Mouse (Mus musculus): ENCODE measurements around the gene Lrrc28. TPM values are rescaled to one million over a fixed set of nuclear protein-coding genes. Genes with fewer than 3 reads are reported as not detected.

Gene Lrrc28
- polyA plus RNA-seq, 1 experiment from 2014 or later, result 25.2 TPM

DNA sequence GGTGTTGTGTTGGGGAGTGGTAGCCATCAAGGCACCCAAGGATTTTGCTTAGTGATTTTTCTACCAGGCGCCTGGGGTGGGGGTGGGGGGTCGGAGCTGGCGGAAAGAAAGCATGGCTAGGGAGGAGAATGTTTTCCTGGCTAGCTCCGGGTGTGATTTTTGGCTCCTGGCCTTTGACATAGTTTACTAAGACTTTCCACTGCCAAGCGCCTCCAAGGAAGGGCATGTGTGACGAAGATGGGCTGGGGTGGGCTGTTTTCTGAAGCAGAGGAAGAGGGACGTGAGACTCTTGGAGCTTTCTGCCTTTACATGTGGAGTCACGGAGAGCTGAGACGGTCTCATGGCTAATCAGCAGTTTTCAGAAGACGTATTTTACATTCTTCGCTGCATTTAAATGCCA lies 173.8 kb downstream of the Lrrc28 start:
- no peak overlapping the region for H3K4me3 ChIP-seq (ENCODE audit: low read depth, low read length)
- no peak overlapping the region for H3K9ac ChIP-seq (ENCODE audit: low read length)
- DNase-seq (ENCODE audit: low spot score) (no peak), ATAC-seq (replicated peaks; ENCODE audit: low FRiP score) (no peak)
- WGBS, result 83% methylated on average over 11 of the region's 11 CpGs
- peaks cover 10% of the 10 kb centered on the region for H3K4me1 ChIP-seq (replicated peaks; ENCODE audit: control insufficient read depth, insufficient read depth, low read length)
- no peaks in the 10 kb centered on the region for H3K36me3 ChIP-seq (ENCODE audit: control insufficient read depth, insufficient read depth, low read length)
- no peaks in the 10 kb centered on the region for H3K27me3 ChIP-seq (ENCODE audit: control insufficient read depth, insufficient read depth, low read length)
- H3K4me2 ChIP-seq (ENCODE audit: low read depth, low read length, severe bottlenecking), result no peak overlapping the region
- H3K9me3 ChIP-seq (ENCODE audit: control insufficient read depth, low read length), result no peaks in the 10 kb centered on the region
- H3K27ac ChIP-seq (ENCODE audit: low read depth, low read length), result no peak overlapping the region

DNA sequence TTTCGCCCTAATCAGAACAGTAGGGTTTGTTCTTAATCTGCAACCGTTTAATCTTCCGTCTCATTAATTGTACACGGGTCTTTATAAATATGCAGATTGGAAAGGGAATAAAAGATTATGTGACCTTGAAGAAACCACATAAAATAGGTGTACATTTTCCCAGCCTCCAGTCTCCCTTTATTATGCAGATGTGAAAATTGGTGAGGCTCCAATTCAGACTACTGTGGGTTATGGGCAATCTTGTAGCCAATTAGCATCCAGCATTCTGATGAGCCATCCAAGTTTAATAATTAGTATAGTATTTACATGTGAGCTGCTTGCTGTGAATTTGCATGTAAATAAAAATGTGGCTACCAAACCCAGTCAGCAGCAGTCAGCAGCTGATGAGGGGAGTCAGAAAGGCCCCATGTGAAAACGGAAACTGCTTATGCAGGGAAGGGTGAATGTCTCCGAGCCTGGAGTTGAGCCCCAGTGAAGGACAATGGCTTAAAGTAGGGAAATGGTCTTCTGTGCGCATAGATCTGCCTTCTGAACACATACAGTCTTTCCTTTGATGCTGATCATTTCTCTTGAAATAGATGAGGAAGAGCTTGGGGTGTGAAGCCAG lies 176.2 kb downstream of the Lrrc28 start:
- 41% methylated on average over 7 of the region's 7 CpGs for WGBS
- no peak overlapping the region for H3K4me3 ChIP-seq (ENCODE audit: low read depth, low read length)
- ATAC-seq (replicated peaks; ENCODE audit: low FRiP score) (peak; percentile 79), DNase-seq (ENCODE audit: low spot score) (no peak)
- H3K27ac ChIP-seq (ENCODE audit: low read depth, low read length), result 0 out of 2 replicates have a peak overlapping the region, but pooled peaks have one; percentile 25
- no peaks in the 10 kb centered on the region for H3K9me3 ChIP-seq (ENCODE audit: control insufficient read depth, low read length)
- no peak overlapping the region for H3K9ac ChIP-seq (ENCODE audit: low read length)
- H3K27me3 ChIP-seq (ENCODE audit: control insufficient read depth, insufficient read depth, low read length), result no peaks in the 10 kb centered on the region
- peaks cover 7% of the 10 kb centered on the region for H3K4me1 ChIP-seq (replicated peaks; ENCODE audit: control insufficient read depth, insufficient read depth, low read length)
- no peaks in the 10 kb centered on the region for H3K36me3 ChIP-seq (ENCODE audit: control insufficient read depth, insufficient read depth, low read length)
- H3K4me2 ChIP-seq (ENCODE audit: low read depth, low read length, severe bottlenecking), result no peak overlapping the region

GRCm38 (mm10) chr7:67468180-67468579 lies 176.9 kb downstream of the Lrrc28 start:
- H3K4me1 ChIP-seq (replicated peaks; ENCODE audit: control insufficient read depth, insufficient read depth, low read length), result peaks cover 8% of the 10 kb centered on the region
- no peak overlapping the region for H3K27ac ChIP-seq (ENCODE audit: low read depth, low read length)
- no peaks in the 10 kb centered on the region for H3K36me3 ChIP-seq (ENCODE audit: control insufficient read depth, insufficient read depth, low read length)
- H3K4me2 ChIP-seq (ENCODE audit: low read depth, low read length, severe bottlenecking), result no peak overlapping the region
- H3K27me3 ChIP-seq (ENCODE audit: control insufficient read depth, insufficient read depth, low read length), result no peaks in the 10 kb centered on the region
- no peaks in the 10 kb centered on the region for H3K9me3 ChIP-seq (ENCODE audit: control insufficient read depth, low read length)
- no peak for DNase-seq (ENCODE audit: low spot score)
- no peak for ATAC-seq (replicated peaks; ENCODE audit: low FRiP score)
- H3K4me3 ChIP-seq (ENCODE audit: low read depth, low read length), result no peak overlapping the region
- no peak overlapping the region for H3K9ac ChIP-seq (ENCODE audit: low read length)
- 82% methylated on average over 3 of the region's 3 CpGs for WGBS

DNA sequence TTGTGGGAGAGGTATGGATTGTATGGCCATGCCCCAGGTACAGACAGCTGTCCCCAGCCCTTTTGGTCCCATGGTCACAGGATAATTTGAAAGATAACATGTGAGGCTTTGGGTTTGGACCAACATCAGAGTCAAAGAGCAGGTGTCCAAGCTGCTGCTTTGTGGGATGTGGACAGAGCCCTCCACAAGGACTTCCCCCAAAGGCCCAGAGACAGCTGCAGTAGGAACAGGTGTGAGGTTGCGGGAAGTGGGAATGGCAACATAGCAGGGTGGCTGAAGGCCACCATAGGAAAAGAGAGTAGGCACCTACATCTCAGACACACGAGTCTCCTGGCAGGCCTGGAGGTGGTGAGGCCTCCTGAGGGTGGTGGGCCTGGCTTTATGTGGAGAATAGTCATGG lies 178.7 kb downstream of the Lrrc28 start:
- H3K9ac ChIP-seq (ENCODE audit: low read length), result no peak overlapping the region
- H3K9me3 ChIP-seq (ENCODE audit: control insufficient read depth, low read length), result no peaks in the 10 kb centered on the region
- H3K4me3 ChIP-seq (ENCODE audit: low read depth, low read length), result no peak overlapping the region
- WGBS, result 91% methylated on average over 2 of the region's 2 CpGs
- ATAC-seq (replicated peaks; ENCODE audit: low FRiP score) (no peak), DNase-seq (ENCODE audit: low spot score) (no peak)
- H3K27ac ChIP-seq (ENCODE audit: low read depth, low read length), result no peak overlapping the region
- H3K4me2 ChIP-seq (ENCODE audit: low read depth, low read length, severe bottlenecking), result no peak overlapping the region
- peaks cover 8% of the 10 kb centered on the region for H3K4me1 ChIP-seq (replicated peaks; ENCODE audit: control insufficient read depth, insufficient read depth, low read length)
- peaks cover 2% of the 10 kb centered on the region; the same call in 1 of the 2 replicates for H3K27me3 ChIP-seq (ENCODE audit: control insufficient read depth, insufficient read depth, low read length)
- no peaks in the 10 kb centered on the region for H3K36me3 ChIP-seq (ENCODE audit: control insufficient read depth, insufficient read depth, low read length)

DNA sequence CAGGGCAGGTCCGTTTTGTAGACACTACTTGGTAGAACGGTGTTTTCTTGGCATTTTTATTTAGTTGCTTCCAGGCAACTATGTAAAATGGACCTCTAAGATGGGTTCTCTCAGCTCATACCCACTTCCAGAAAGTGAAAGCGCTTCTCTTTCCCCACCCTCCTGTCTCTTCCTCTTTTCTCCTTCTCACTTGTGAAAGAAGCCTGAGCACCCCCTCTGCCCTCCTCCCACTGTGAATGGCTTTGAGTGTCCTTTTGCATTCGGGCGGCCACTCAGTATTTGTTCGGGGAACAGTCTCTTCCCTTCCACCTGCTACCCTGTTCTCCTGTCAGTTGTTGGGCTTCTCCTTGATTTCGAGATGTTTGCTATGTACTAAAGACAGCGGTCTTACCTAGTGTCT lies 180.4 kb downstream of the Lrrc28 start:
- H3K27me3 ChIP-seq (ENCODE audit: control insufficient read depth, insufficient read depth, low read length), result peaks cover 2% of the 10 kb centered on the region; the same call in 1 of the 2 replicates
- H3K4me3 ChIP-seq (ENCODE audit: low read depth, low read length), result no peak overlapping the region
- DNase-seq (ENCODE audit: low spot score) (no peak), ATAC-seq (replicated peaks; ENCODE audit: low FRiP score) (no peak)
- H3K9me3 ChIP-seq (ENCODE audit: control insufficient read depth, low read length), result no peaks in the 10 kb centered on the region
- 91% methylated on average over 8 of the region's 8 CpGs for WGBS
- H3K4me2 ChIP-seq (ENCODE audit: low read depth, low read length, severe bottlenecking), result no peak overlapping the region
- no peak overlapping the region for H3K27ac ChIP-seq (ENCODE audit: low read depth, low read length)
- H3K4me1 ChIP-seq (replicated peaks; ENCODE audit: control insufficient read depth, insufficient read depth, low read length), result peaks cover 8% of the 10 kb centered on the region
- H3K36me3 ChIP-seq (ENCODE audit: control insufficient read depth, insufficient read depth, low read length), result no peaks in the 10 kb centered on the region
- no peak overlapping the region for H3K9ac ChIP-seq (ENCODE audit: low read length)

- Histone ChIP-seq H3K4me2 (ENCODE audit: low read depth, low read length, severe bottlenecking) (no peak overlapping the region), H3K4me3 (ENCODE audit: low read depth, low read length) (no peak overlapping the region), H3K9ac (ENCODE audit: low read length) (no peak overlapping the region), H3K27me3 (ENCODE audit: control insufficient read depth, insufficient read depth, low read length) (peaks cover 2% of the 10 kb centered on the region; the same call in 1 of the 2 replicates), H3K9me3 (ENCODE audit: control insufficient read depth, low read length) (no peaks in the 10 kb centered on the region), H3K27ac (ENCODE audit: low read depth, low read length) (no peak overlapping the region), H3K4me1 (replicated peaks; ENCODE audit: control insufficient read depth, insufficient read depth, low read length) (peaks cover 5% of the 10 kb centered on the region), H3K36me3 (ENCODE audit: control insufficient read depth, insufficient read depth, low read length) (no peaks in the 10 kb centered on the region)
- ATAC-seq (replicated peaks; ENCODE audit: low FRiP score) (peak; percentile 44; the same call in 1 of the 2 replicates), DNase-seq (ENCODE audit: low spot score) (no peak)
- WGBS, result 6% methylated on average over 7 of the region's 7 CpGs
These were observed 181.5 kb downstream of the Lrrc28 start for GRCm38 (mm10) chr7:67463565-67463964.

Other genes starting within 250 kb of the Lrrc28 start
- gene Ttc23, start 2.1 kb upstream of the Lrrc28 start, polyA plus RNA-seq (2014; fragmentation: Nextera tagmentation; extraction: Ambion mirVana), result 34.4 and 37.9 TPM in 2 replicates
- 1.1 and 1.3 TPM in 2 replicates for gene Synm, start 114.5 kb upstream of the Lrrc28 start, polyA plus RNA-seq (2014; fragmentation: Nextera tagmentation; extraction: Ambion mirVana)

Data from forebrain, embryonic 11.5 days (tissue).